Mouse (Mus musculus): Measurements from ENCODE around the gene Map3k7cl. TPM values are rescaled to one million over a fixed set of nuclear protein-coding genes. Genes with fewer than 3 reads are reported as not detected.

The Map3k7cl gene
- total RNA-seq, 4 experiments from 2014 or later = 0.46 to 0.59 (median 0.53) TPM; not detected in 1

DNA sequence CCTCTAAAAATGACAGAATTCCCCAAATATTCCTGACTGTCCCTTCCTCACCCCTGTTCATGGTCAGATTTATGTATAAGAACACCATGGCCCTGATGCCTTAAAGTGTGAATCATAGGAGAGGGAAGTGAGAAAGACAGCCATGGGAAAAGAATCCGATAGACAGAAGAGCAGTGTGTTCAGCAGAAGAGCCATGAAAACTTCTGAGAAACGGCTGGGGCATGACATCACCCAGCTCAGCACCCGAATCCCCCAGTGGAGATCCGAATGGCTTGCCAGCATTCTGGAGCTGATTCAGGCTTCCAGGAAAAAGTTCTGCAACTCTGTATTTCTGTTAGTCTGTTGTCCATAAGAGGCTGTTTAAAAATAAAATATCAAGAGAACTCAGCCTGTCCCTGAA is 82.7 kb downstream of the Map3k7cl start:
- DNase-seq (ENCODE audit: low spot score in 2 of 2) = no peak

DNA sequence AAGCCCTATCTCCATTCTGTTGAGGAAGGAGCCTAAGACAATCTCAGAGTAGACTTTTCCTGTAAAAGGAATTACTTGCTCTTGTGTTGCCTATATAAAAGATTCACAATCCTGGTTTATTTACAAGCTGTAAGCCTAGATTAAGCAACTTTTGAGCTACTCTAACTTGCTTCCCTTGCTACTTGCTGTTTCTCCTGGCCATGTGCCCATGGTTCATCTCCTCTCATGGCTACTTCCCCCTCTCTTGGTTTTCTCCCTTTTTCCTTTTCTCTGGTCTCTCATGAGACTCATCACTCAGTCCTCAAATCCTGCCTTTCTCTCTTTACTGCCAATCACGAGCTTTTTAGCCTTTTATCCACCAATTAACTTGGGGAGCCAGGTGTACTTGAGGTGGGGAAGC is 85.0 kb downstream of the Map3k7cl start:
- no peak for DNase-seq (ENCODE audit: low spot score in 2 of 2)

DNA sequence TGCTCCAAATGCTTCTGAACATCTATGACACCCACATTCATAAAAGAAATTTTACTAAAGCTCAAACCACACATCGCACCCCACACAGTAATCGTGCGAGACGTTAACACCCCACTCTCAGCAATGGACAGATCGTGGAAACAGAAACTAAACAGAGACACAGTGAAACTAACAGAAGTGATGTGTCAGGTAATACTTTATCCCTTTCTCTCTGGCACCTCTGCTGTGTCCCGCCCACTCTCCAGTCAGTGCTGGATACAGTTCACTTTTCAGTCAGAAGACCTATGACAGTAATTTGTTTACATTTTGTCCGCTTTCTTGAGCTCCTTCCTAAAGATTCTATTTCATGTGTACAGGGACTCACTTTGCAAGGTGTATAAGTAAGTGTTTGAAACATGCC is 89.1 kb downstream of the Map3k7cl start:
- no peak for DNase-seq (ENCODE audit: low spot score in 2 of 2)

DNA sequence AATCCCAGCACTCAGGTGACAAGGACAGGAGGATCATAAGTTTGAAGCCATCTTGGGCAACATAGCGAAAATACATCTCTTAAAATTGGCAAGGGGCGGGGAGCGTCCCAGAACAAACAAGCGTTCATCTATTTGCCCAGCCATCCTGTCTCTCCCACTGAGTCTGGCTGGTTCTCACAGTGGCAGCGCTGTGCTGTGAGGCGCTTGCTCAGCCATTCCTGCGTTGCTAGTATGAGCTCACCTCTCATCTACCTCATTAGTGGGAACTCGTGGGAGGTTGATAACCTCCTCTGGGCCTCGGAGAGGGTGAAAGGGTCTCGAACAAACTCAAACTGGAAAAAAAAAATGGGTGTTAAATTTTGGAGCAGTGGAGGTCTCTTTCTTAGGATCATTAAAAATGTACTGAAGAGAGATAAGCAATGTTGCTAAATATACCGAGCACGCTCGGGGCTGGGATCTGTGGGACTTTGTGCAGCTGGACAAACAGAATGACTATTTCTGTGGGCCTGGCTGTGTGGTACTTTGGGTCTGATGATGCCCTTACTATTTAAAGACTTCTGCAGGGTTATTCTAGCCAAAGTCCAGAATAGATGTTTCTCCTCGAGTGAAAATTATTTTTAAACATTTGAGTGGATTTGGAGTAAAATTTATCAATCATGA is 91.1 kb downstream of the Map3k7cl start:
- DNase-seq (ENCODE audit: low spot score in 2 of 2) = no peak

Other genes starting within 250 kb of the Map3k7cl start
- gene N6amt1, start 199.1 kb upstream of the Map3k7cl start, total RNA-seq (2022) = 10 to 100 TPM; 16.4 to 17.3 (median 16.9) TPM
- 10 to 100 TPM; 41.1 to 46.9 (median 43.1) TPM for gene Ltn1, start 120.7 kb upstream of the Map3k7cl start, total RNA-seq (2022)
- 1 to 10 TPM; 9.2 to 9.6 (median 9.5) TPM for gene Rwdd2b, start 112.8 kb upstream of the Map3k7cl start, total RNA-seq (2022)
- gene Usp16, start 98.6 kb upstream of the Map3k7cl start, total RNA-seq (2022) = 10 to 100 TPM; 36.6 to 44.3 (median 43.5) TPM
- gene Cct8, start 57.5 kb upstream of the Map3k7cl start, total RNA-seq (2022) = 100 to 1,000 TPM; 167 to 182 (median 176) TPM
- 10 to 100 TPM; 12.4 to 15.1 (median 13.6) TPM for gene Bach1, start 145.6 kb downstream of the Map3k7cl start, total RNA-seq (2022)